Mouse (Mus musculus) MEL (cell line): ENCODE results near the gene Cfdp1. TPM values are rescaled to one million over a fixed set of nuclear protein-coding genes. Genes with fewer than 3 reads are reported as not detected.

Experiments
- DNase-seq: peaks from one replicate; pipeline ENCODE4 v3.0.0; 2011; ENCODE audit warnings: low read depth, low spot score
- H3K27ac ChIP-seq: 2 replicates; pipeline ENCODE4 v1.5.1; 2012; ENCODE audit warnings: low read depth, mild to moderate bottlenecking, control low read depth, low read length, moderate library complexity; ENCODE audit not compliant: control insufficient read depth
- H3K27me3 ChIP-seq, 2 experiments: fragments of 150-350 bp in 1 of 2; sonication (generic) in 1 of 2; 2 replicates each; pipeline ENCODE4 v1.6.1; 2012; ENCODE audit warnings: low read length in 2 of 2, mild to moderate bottlenecking in 2 of 2, improper control_type of control experiment in 1 of 2, moderate library complexity in 1 of 2; ENCODE audit not compliant: insufficient read depth in 2 of 2, control insufficient read depth in 1 of 2
- H3K36me3 ChIP-seq, 2 experiments: 2 replicates each; pipeline ENCODE4 v1.6.1; 2012 to 2014; ENCODE audit warnings: low read length in 2 of 2, improper control_type of control experiment in 1 of 2, inconsistent platforms in 1 of 2, mild to moderate bottlenecking in 1 of 2; ENCODE audit not compliant: insufficient read depth in 2 of 2, control insufficient read depth in 1 of 2
- H3K4me1 ChIP-seq, 2 experiments: fragments of 150-350 bp in 1 of 2; sonication (generic) in 1 of 2; 2 replicates each; pipeline ENCODE4 v1.6.1; 2012; ENCODE audit warnings: low read length in 2 of 2, improper control_type of control experiment in 1 of 2, mild to moderate bottlenecking in 1 of 2; ENCODE audit not compliant: insufficient read depth in 2 of 2, control insufficient read depth in 1 of 2
- H3K4me3 ChIP-seq, 2 experiments: fragments of 150-350 bp in 1 of 2; sonication (generic) in 1 of 2; 2 replicates each; pipeline ENCODE4 v1.5.1; 2012; ENCODE audit warnings: low read depth in 2 of 2, low read length in 2 of 2, mild to moderate bottlenecking in 2 of 2, moderate library complexity in 2 of 2, control low read depth in 1 of 2, improper control_type of control experiment in 1 of 2; ENCODE audit not compliant: control insufficient read depth in 1 of 2, insufficient read depth in 1 of 2
- H3K79me2 ChIP-seq: 2 replicates; pipeline ENCODE4 v1.6.1; 2012; ENCODE audit warnings: mild to moderate bottlenecking, low read length, moderate library complexity; ENCODE audit not compliant: control insufficient read depth, poor library complexity, insufficient read depth
- H3K9ac ChIP-seq: 2 replicates; pipeline ENCODE4 v1.6.1; 2012; ENCODE audit warnings: low read depth, mild to moderate bottlenecking, control low read depth, low read length, moderate library complexity; ENCODE audit not compliant: control insufficient read depth, poor library complexity, severe bottlenecking
- H3K9me3 ChIP-seq: fragments of 150-350 bp; sonication (generic); replicated peaks from 2 replicates; pipeline ENCODE4 v1.6.1; 2012; ENCODE audit warnings: mild to moderate bottlenecking, low read length, improper control_type of control experiment, moderate library complexity; ENCODE audit not compliant: insufficient read depth
- BHLHE40 ChIP-seq: IDR thresholded peaks from 2 replicates; pipeline ENCODE4 v1.6.1; 2012; ENCODE audit warnings: low read depth, mild to moderate bottlenecking, inconsistent platforms, low read length, improper control_type of control experiment, borderline replicate concordance
- CHD1 ChIP-seq: IDR thresholded peaks from 2 replicates; pipeline ENCODE4 v1.6.1; 2012; ENCODE audit warnings: low read depth, mild to moderate bottlenecking, inconsistent platforms, low read length, improper control_type of control experiment
- CTCF ChIP-seq, 3 experiments: IDR thresholded peaks in 2 of 3; conservative IDR thresholded peaks in 1 of 3; 2 replicates each; pipeline ENCODE4 v1.5.1; 2011 to 2012; ENCODE audit warnings: low read length in 3 of 3, low read depth in 2 of 3, mild to moderate bottlenecking in 2 of 3, improper control_type of control experiment in 1 of 3, inconsistent platforms in 1 of 3, mixed read lengths in 1 of 3, moderate library complexity in 1 of 3; ENCODE audit not compliant: control insufficient read depth in 1 of 3, insufficient read depth in 1 of 3, poor library complexity in 1 of 3, severe bottlenecking in 1 of 3
- E2F4 ChIP-seq: IDR thresholded peaks from 2 replicates; pipeline ENCODE4 v1.6.1; 2011; ENCODE audit warnings: low read depth, low read length, improper control_type of control experiment, borderline replicate concordance
- ETS1 ChIP-seq: IDR thresholded peaks from 2 replicates; pipeline ENCODE4 v1.6.1; 2012; ENCODE audit warnings: low read depth, mild to moderate bottlenecking, inconsistent platforms, low read length, improper control_type of control experiment, moderate library complexity
- GABPA ChIP-seq: IDR thresholded peaks from 2 replicates; pipeline ENCODE4 v1.6.1; 2012; ENCODE audit warnings: low read depth, mild to moderate bottlenecking, inconsistent platforms, low read length, improper control_type of control experiment, moderate library complexity
- MAFK ChIP-seq: IDR thresholded peaks from 2 replicates; pipeline ENCODE4 v1.6.1; 2011; ENCODE audit warnings: low read depth, mild to moderate bottlenecking, low read length, improper control_type of control experiment, borderline replicate concordance
- MAX ChIP-seq: IDR thresholded peaks from 2 replicates; pipeline ENCODE4 v1.6.1; 2011; ENCODE audit warnings: low read length, improper control_type of control experiment
- MAZ ChIP-seq: IDR thresholded peaks from 2 replicates; pipeline ENCODE4 v1.6.1; 2012; ENCODE audit warnings: low read depth, mild to moderate bottlenecking, inconsistent platforms, low read length, improper control_type of control experiment
- MXI1 ChIP-seq: IDR thresholded peaks from 2 replicates; pipeline ENCODE4 v1.6.1; 2011; ENCODE audit warnings: mild to moderate bottlenecking, low read depth, low read length, improper control_type of control experiment
- MYC ChIP-seq: IDR thresholded peaks from 2 replicates; pipeline ENCODE4 v1.6.1; 2011; ENCODE audit warnings: low read depth, mild to moderate bottlenecking, low read length, improper control_type of control experiment, moderate library complexity
- POLR2A ChIP-seq, 2 experiments: IDR thresholded peaks; 2 replicates each; pipeline ENCODE4 v1.6.1; 2011 to 2012; ENCODE audit warnings: low read length in 2 of 2, mild to moderate bottlenecking in 2 of 2, control low read depth in 1 of 2, improper control_type of control experiment in 1 of 2, low read depth in 1 of 2, moderate library complexity in 1 of 2; ENCODE audit not compliant: control insufficient read depth in 1 of 2, insufficient read depth in 1 of 2, poor library complexity in 1 of 2
- POLR2AphosphoS2 ChIP-seq: IDR thresholded peaks from 2 replicates; pipeline ENCODE4 v1.6.1; 2011; ENCODE audit warnings: low read length, improper control_type of control experiment
- POLR2AphosphoS5 ChIP-seq: IDR thresholded peaks from 2 replicates; pipeline ENCODE4 v1.6.1; 2012; ENCODE audit warnings: low read depth, borderline replicate concordance, mild to moderate bottlenecking, inconsistent platforms, low read length, moderate library complexity, mixed read lengths
- SIN3A ChIP-seq: IDR thresholded peaks from 2 replicates; pipeline ENCODE4 v1.6.1; 2012; ENCODE audit warnings: low read length, improper control_type of control experiment, inconsistent platforms
- SMC3 ChIP-seq: IDR thresholded peaks from 2 replicates; pipeline ENCODE4 v1.6.1; 2011; ENCODE audit warnings: low read depth, low read length, improper control_type of control experiment
- TCF12 ChIP-seq: IDR thresholded peaks from 2 replicates; pipeline ENCODE4 v1.6.1; 2014; ENCODE audit warnings: low read depth, mild to moderate bottlenecking, inconsistent platforms, low read length, improper control_type of control experiment, moderate library complexity
- ZC3H11A ChIP-seq: IDR thresholded peaks from 2 replicates; pipeline ENCODE4 v1.6.1; 2012; ENCODE audit warnings: low read depth, mild to moderate bottlenecking, inconsistent platforms, low read length, improper control_type of control experiment
- ZKSCAN1 ChIP-seq: IDR thresholded peaks from 2 replicates; pipeline ENCODE4 v1.6.1; 2012; ENCODE audit warnings: low read depth, mild to moderate bottlenecking, inconsistent platforms, low read length, improper control_type of control experiment, moderate library complexity
- ZNF384 ChIP-seq: IDR thresholded peaks from 2 replicates; pipeline ENCODE4 v1.6.1; 2012; ENCODE audit warnings: low read depth, mild to moderate bottlenecking, inconsistent platforms, low read length, improper control_type of control experiment
- polyA plus RNA-seq, 2 experiments: library from polyadenylated mRNA; stranded (reverse) in 1 of 2; unstranded in 1 of 2; fragments of >175 nt in 1 of 2; fragments of >200 nt in 1 of 2; gene quantifications; 2 replicates each; pipeline versions ENCODE4 v1.2.1 to v1.2.4; 2012; ENCODE audit warnings: low replicate concordance in 2 of 2, low read depth in 1 of 2; ENCODE audit not compliant: insufficient read length in 2 of 2, insufficient read depth in 1 of 2, missing spikeins in 1 of 2
- total RNA-seq: library from RNA; depleted of rRNA; stranded (reverse); fragments of 300-350 nt; gene quantifications from 2 replicates; pipeline ENCODE4 v1.2.3, GENCODE M21; 2012

The Cfdp1 gene
- total and polyA plus RNA-seq, 3 experiments: 185 to 214 TPM; not detected in 1

DNA sequence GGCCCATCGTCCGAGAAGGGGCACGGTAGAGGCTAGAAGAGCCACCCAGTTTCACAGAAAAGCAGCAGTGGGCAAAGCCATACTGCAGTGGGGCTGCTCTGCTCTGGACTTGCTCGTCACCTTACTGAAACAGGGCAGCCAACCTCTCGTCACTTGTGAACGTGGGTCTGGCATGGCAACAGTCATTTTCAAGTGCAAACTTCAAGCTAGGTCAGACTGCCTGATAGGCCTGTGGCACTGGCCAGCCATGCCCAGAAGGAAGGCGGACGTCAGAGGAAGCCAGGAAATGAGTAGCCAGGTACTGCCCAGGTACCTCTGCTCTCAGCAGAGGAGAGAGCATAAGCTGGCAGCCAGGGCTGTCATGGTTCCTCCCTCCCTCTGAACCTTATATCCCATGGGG lies 113.1 kb downstream of the Cfdp1 start:
- Histone ChIP-seq H3K4me1 (peaks cover 2 to 21% of the 10 kb centered on the region in 2 experiments; a peak in 3 of 4 replicates), H3K27ac (no peak overlapping the region), H3K36me3 (peaks cover 0 to 14% of the 10 kb centered on the region in 2 experiments; a peak in 2 of 4 replicates), H3K27me3 (no peaks in the 10 kb centered on the region), H3K4me3 (no peak overlapping the region), H3K9ac (no peak overlapping the region), H3K9me3 (no peaks in the 10 kb centered on the region), H3K79me2 (peaks cover 15% of the 10 kb centered on the region)
- TF ChIP-seq BHLHE40 (no peak), MAFK (no peak), GABPA (no peak), ZKSCAN1 (no peak), E2F4 (no peak), POLR2A (IDR thresholded peaks at IDR 0.05; ENCODE audit: control insufficient read depth in 1 of 2, insufficient read depth in 1 of 2, low read depth in 1 of 2, low read length in 2 of 2, poor library complexity in 1 of 2) (no peak), MXI1 (no peak)
- no peak for DNase-seq

- Histone ChIP-seq H3K4me1 (peaks cover 2 to 20% of the 10 kb centered on the region in 2 experiments; a peak in 3 of 4 replicates), H3K27ac (no peak overlapping the region), H3K27me3 (no peaks in the 10 kb centered on the region)
Measured at GRCm38 (mm10) chr8:111740301-111740711, 113.8 kb downstream of the Cfdp1 start.

GRCm38 (mm10) chr8:111739604-111740003 lies 114.5 kb downstream of the Cfdp1 start:
- H3K36me3 ChIP-seq: peaks cover 0 to 11% of the 10 kb centered on the region in 2 experiments; a peak in 2 of 4 replicates
- H3K4me3 ChIP-seq: no peak overlapping the region
- no peak overlapping the region for H3K27ac ChIP-seq
- no peak overlapping the region for H3K9ac ChIP-seq
- H3K9me3 ChIP-seq: no peaks in the 10 kb centered on the region
- H3K4me1 ChIP-seq: peaks cover 2 to 14% of the 10 kb centered on the region in 2 experiments; a peak in 3 of 4 replicates
- DNase-seq: no peak
- H3K79me2 ChIP-seq: peaks cover 14% of the 10 kb centered on the region
- TF ChIP-seq CHD1 (no peak), CTCF (IDR thresholded peaks at IDR 0.05 in 2 of 3, conservative IDR thresholded peaks at IDR 0.05 in 1 of 3; ENCODE audit: control insufficient read depth in 1 of 3, insufficient read depth in 1 of 3, low read depth in 2 of 3, low read length in 3 of 3, poor library complexity in 1 of 3, severe bottlenecking in 1 of 3) (no peak), E2F4 (no peak), ETS1 (no peak), POLR2AphosphoS2 (no peak), MAZ (no peak), SIN3A (no peak), SMC3 (no peak), MAX (no peak), MXI1 (no peak), ZC3H11A (no peak), TCF12 (no peak), BHLHE40 (no peak), POLR2A (IDR thresholded peaks at IDR 0.05; ENCODE audit: control insufficient read depth in 1 of 2, insufficient read depth in 1 of 2, low read depth in 1 of 2, low read length in 2 of 2, poor library complexity in 1 of 2) (no peak), POLR2AphosphoS5 (no peak), MAFK (no peak), GABPA (no peak), MYC (no peak)
- H3K27me3 ChIP-seq: no peaks in the 10 kb centered on the region

More at GRCm38 (mm10) chr8:111740301-111740711, 113.8 kb downstream of the Cfdp1 start:
- Histone ChIP-seq H3K36me3 (peaks cover 0 to 14% of the 10 kb centered on the region in 2 experiments; a peak in 2 of 4 replicates), H3K9ac (no peak overlapping the region), H3K79me2 (peaks cover 14% of the 10 kb centered on the region), H3K9me3 (no peaks in the 10 kb centered on the region), H3K4me3 (no peak overlapping the region)
- DNase-seq: no peak
- no peak for TF ChIP-seq ZNF384
- TF ChIP-seq, all 39 proteins: peak for 0
